Mouse (Mus musculus): ENCODE results near the gene Foxs1.

Gene Foxs1

GRCm38 (mm10) chr2:152903586-152903985 lies 29.4 kb downstream of the Foxs1 start:
- peak; percentile 83 for DNase-seq (ENCODE audit: low read depth)

GRCm38 (mm10) chr2:152902658-152903057 lies 30.4 kb downstream of the Foxs1 start:
- no peak for DNase-seq (ENCODE audit: low read depth)

DNA sequence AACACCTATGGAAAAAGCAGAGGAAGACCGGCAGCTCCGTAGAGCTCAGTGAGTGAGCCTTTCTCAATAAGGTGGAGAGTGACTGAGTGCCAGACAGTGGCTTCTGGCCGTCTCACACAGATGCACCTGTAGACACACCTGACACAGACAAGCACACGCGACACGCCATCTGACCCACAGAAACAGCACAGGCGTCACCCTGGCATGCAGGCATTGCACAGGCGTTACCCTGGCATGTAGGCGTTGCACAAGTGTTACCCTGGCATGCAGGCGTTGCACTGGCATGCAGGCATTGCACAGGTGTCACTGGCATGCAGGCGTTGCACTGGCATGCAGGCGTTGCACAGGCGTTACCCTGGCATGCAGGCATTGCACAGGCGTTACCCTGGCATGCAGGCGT lies 31.7 kb downstream of the Foxs1 start:
- no peak for DNase-seq (ENCODE audit: low read depth)

- no peak for DNase-seq (ENCODE audit: low read depth)
Measured at GRCm38 (mm10) chr2:152899011-152899410, 34.0 kb downstream of the Foxs1 start.

GRCm38 (mm10) chr2:152896926-152897325 lies 36.1 kb downstream of the Foxs1 start:
- DNase-seq (ENCODE audit: low read depth) = no peak

DNA sequence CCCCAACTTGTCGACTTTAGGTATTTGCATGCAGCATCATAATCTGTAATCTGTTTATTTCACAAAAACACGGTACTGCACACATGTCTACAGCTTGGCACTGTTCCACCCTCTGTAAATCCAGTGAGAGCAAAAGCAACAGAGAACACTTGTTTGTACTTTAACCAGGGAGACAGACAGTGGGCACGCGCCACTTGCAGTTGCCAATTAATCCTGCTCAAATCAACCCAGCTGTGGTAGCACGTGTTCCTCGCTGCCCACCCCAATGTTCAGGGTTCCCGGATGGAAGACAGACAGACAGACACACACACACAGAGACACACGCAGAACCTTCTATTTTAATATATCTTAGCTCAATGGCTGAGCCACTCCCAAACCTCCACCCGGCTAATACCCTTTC lies 37.2 kb downstream of the Foxs1 start:
- no peak for DNase-seq (ENCODE audit: low read depth)

DNA sequence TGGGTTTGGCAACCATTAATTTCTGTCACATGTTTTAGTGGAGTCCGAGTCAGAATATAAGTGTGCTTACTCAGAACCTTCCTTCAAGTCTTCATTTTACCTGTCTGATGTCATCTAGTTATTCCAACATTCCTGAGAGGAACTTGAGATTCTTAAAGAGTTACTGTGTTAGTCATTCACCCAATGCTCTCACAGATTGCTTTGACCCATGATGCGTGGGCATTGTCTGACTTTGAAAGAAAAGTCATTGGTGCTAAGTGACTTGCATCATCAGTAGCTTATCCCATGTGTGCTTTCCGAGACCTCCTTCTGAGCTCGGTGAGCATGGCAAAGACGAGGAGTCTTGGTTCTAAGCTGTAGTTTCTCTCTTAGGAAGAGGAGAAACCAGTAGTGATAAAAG lies 44.2 kb downstream of the Foxs1 start:
- DNase-seq (ENCODE audit: low read depth) = no peak

DNA sequence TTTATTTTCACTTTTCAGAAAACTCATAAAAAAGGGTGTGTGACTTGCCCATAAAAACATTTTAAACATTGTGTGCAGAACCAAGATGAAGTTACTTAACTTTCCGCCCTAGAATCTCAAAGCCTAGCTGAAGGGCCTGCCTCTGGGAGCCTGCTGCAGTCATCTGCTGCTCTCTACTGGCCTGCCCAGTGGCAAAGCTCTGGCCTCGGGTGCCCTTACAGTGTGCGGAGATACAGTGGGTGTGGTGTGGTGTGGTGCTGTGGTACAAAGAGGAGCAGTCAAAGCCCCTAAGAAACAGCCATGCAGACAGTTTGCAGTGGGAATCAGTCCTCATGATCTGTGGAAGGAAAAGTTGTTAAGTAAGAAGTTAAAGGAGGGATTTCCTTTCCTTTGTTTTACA lies 45.8 kb downstream of the Foxs1 start:
- no peak for DNase-seq (ENCODE audit: low read depth)

DNA sequence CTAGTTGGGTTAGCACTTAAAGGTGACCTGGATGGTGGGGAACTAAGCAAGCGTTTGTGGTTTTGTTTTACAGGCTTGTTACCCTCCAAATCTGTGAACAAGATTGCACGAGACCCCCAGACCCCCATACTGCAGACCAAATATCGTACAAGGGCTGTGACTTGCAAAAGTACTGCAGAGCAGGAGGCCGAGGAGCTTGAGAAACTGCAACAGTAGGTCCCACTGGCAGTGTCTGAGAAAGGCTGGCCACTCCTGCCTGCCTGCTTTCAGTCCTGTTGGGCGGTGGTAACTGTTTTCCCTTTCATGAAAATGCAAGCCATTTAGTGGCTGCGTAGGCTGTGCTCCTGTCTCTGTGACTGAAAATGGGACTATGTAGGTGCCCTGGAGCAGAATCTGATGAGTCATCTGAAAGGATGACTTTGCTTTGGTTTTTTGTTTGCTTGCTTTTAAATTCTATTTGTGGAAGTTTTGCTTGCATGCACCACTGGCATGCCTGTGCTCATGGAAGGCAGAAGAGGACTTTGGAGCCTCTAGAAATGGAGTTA lies 48.8 kb downstream of the Foxs1 start:
- DNase-seq (ENCODE audit: low read depth) = no peak
